Mouse (Mus musculus) kidney, embryonic 14.5 days (tissue): ENCODE data around the gene Hes3. TPM values are rescaled to one million over a fixed set of nuclear protein-coding genes. Genes with fewer than 3 reads are reported as not detected.

Source experiments
- ATAC-seq: fragments of 200-750 bp; cut with Nextera tagmentation; 2 replicates; pipeline ENCODE4 v1.8.0; 2017; ENCODE audit warnings: moderate number of reproducible peaks, mild to moderate bottlenecking, moderate TSS enrichment, moderate library complexity; ENCODE audit not compliant: low FRiP score, low TSS enrichment
- H3K27ac ChIP-seq: fragments of 300-500 bp; sonication (generic); 2 replicates; pipeline ENCODE4 v1.5.1; 2014; ENCODE audit warnings: low read depth, mild to moderate bottlenecking, low read length, moderate library complexity, mixed read lengths
- H3K27me3 ChIP-seq: fragments of 300-500 bp; sonication (generic); 2 replicates; pipeline ENCODE4 v1.6.1; 2014; ENCODE audit warnings: mild to moderate bottlenecking, low read length; ENCODE audit not compliant: control insufficient read depth, insufficient read depth
- H3K36me3 ChIP-seq: fragments of 300-500 bp; sonication (generic); 2 replicates; pipeline ENCODE4 v1.6.1; 2014; ENCODE audit warnings: low read length, mixed read lengths; ENCODE audit not compliant: control insufficient read depth, insufficient read depth
- H3K4me1 ChIP-seq: fragments of 300-500 bp; sonication (generic); 2 replicates; pipeline ENCODE4 v1.6.1; 2014; ENCODE audit warnings: low read length, mixed read lengths; ENCODE audit not compliant: control insufficient read depth, insufficient read depth
- H3K4me2 ChIP-seq: fragments of 300-500 bp; sonication (generic); replicated peaks from 2 replicates; pipeline ENCODE4 v1.6.1; 2014; ENCODE audit warnings: low read depth, mild to moderate bottlenecking, low read length
- H3K4me3 ChIP-seq: fragments of 300-500 bp; sonication (generic); 2 replicates; pipeline ENCODE4 v1.5.1; 2014; ENCODE audit warnings: mild to moderate bottlenecking, low read length
- H3K9ac ChIP-seq: fragments of 300-500 bp; sonication (generic); 2 replicates; pipeline ENCODE4 v1.6.1; 2014; ENCODE audit warnings: low read depth, mild to moderate bottlenecking, low read length, moderate library complexity
- H3K9me3 ChIP-seq: fragments of 300-500 bp; sonication (generic); 2 replicates; pipeline ENCODE4 v1.6.1; 2016; ENCODE audit warnings: low read length; ENCODE audit not compliant: control insufficient read depth
- WGBS: fragments of 180-500 bp; shearing (Covaris S2); extraction: QIAGEN DNeasy Blood & Tissue Kit; methylation state at CpG from one replicate; pipeline ENCODE4 v1.1.7; 2014; 5-methylcytosine and 5-hydroxymethylcytosine counted together
- polyA plus RNA-seq: library from polyadenylated mRNA; unstranded; fragments of >200 nt; fragmentation: Nextera tagmentation; extraction: Ambion mirVana; gene quantifications from 2 replicates; pipeline ENCODE4 v1.2.1, GENCODE M21; 2014

Gene Hes3
- polyA plus RNA-seq, 1 experiment from 2014 or later = not detected

DNA sequence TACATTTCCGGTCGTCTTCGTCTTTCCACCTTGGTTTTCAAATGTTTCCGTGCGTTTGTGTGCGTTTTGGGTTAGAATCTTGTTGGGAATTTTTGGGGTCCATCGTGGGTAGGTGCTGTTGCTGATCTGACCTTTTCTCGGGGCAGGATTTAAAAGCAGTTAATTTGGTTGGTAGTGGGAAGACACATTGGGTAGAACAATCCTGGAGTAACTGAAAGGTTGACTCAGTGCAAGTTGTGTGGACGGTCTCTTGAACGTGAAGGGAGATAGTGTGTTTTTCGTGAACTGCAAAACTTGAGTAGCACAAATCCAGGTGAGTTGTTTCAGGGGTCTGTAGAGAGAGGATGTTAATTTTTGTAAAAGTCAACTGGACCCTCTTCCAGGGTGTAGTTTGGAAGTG, 35.1 kb upstream of the Hes3 start:
- ATAC-seq = no peak
- H3K4me2 ChIP-seq = peak overlapping the region; percentile 43
- peaks cover 40% of the 10 kb centered on the region for H3K36me3 ChIP-seq
- H3K27me3 ChIP-seq = no peaks in the 10 kb centered on the region
- peak overlapping the region; percentile 72; the same call in 1 of the 2 replicates for H3K27ac ChIP-seq
- peak overlapping the region; percentile 98 for H3K4me3 ChIP-seq
- WGBS = 2% methylated on average over 11 of the region's 11 CpGs
- peak overlapping the region; percentile 97 for H3K9ac ChIP-seq
- H3K4me1 ChIP-seq = peaks cover 9% of the 10 kb centered on the region
- no peaks in the 10 kb centered on the region for H3K9me3 ChIP-seq

DNA sequence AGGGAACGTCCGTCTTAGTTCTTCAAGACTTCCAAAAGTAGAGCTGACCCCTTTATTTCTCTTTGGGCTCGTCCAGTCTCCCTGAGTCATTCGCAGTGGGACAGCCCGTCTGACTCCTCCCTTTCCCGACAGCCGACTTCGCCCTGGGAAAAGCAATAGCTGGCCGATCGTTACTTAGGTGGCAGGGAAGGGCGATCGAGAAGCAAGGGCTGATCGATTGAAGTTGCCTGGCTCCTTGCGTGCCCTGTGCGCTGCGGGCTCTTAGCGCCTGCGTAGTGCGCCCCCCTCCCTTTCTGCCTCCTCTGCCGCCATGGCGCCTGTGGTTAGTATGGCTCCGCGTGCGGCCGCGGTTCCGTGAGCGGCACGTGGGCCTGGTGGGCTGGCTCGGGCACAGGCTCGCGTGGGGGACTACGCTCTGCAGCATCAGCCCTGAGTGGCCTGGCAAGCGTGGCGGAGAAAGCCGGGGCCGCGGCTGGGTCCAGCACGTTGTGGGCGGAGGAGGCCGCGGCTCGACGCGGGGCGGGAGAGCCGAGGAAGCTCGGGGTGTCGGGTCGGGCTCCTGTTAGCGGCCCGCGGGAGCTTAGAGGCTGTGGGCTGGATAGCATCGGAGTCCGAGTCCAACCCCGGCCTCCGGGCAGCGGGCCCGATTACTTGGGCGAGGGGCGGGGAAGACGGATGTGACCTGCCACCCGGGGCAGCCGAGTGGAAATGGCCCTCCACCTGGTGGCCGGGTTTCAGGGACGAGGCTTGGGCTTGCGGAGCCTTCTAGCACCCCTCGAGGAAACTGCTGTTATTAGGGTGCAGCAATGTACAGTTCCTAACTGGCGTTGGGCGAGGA, 34.3 kb upstream of the Hes3 start, which contains the start of gene Rpl22:
Gene Rpl22, plus strand, starts transcription at position 169 of the 838 bp plus-strand sequence.
- Histone ChIP-seq H3K9ac (peak within 1 kb of the TSS; percentile 97), H3K4me3 (peak within 1 kb of the TSS; percentile 98), H3K27me3 (no peaks in the 10 kb centered on the region), H3K4me1 (peaks cover 9% of the 10 kb centered on the region), H3K27ac (peak within 1 kb of the TSS; percentile 72; the same call in 1 of the 2 replicates), H3K36me3 (peaks cover 33% of the 10 kb centered on the region), H3K4me2 (peak within 1 kb of the TSS; percentile 43), H3K9me3 (no peaks in the 10 kb centered on the region)
- under 1% methylated on average over 70 of the region's 70 CpGs for WGBS
- ATAC-seq = peak; percentile 97

DNA sequence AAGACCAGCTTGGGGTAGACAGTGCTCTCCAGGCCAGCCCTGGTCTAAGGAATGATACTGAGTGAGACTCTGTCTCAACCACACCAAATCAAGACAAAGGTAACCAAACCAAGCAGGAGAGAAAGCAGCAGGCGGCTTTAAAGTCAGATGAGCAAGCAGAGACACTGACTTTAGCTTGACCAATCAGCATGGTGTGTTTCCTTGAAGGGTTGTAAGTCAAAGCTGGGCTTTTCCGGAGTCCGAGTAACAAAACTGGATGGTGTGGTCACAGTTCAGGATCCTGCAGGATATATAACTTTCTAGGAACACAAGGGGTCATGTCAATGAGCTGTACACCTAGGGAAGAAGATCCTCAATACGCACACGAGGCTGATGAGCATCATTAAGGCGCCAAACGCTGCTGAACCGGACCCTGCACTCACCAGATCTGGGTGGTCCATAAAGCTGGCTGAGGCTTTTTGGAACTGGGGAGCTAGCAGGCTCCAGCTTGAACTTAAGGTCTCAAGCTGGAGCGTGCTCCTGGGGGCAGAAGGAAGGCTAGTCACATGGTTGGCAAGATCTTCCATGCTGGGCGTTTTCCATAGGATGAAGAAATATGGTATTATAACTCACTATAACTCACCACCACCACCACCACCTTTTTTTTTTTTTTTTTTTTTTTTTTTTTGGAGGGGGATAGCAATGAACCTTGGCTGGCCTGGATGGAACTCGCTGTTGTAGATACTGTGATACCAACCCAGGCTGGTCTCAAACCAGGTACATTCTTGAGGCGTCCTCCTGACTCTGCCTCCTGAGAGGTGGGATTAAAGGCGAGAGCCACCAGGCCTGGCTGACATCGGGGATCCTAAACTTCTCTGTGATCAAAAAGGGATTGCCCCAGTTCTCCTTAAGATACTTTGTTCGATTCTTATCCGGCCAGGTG, 33.4 kb upstream of the Hes3 start:
- Histone ChIP-seq H3K27ac (no peak overlapping the region), H3K4me1 (peaks cover 9% of the 10 kb centered on the region), H3K36me3 (peaks cover 24% of the 10 kb centered on the region), H3K4me3 (peak overlapping the region; percentile 98), H3K9ac (no peak overlapping the region), H3K4me2 (no peak overlapping the region; the same call in 1 of the 2 replicates), H3K9me3 (no peaks in the 10 kb centered on the region), H3K27me3 (no peaks in the 10 kb centered on the region)
- WGBS = 54% methylated on average over 16 of the region's 16 CpGs
- ATAC-seq = peak; percentile 8; the same call in 1 of the 2 replicates

DNA sequence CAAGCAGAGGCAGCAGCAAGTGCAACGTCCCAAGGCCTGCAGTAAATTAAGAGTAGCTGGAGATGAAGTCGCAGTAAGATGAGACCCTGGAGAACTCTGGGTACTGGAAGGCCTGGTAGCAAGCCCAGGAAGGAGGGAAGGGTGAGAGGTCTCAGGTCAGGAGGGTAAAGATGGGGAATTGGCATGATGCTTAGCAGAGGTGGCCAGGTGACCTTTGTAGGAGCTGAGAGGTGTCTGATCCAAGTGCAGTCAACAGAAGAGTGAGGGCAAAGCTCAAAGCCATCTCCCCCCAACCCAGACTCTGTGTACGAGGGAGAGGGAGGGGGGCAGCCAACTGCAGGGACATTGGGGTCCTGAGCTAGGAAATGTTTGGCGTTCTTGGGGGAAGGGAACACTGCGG, 30.0 kb upstream of the Hes3 start:
- peaks cover 12% of the 10 kb centered on the region; the same call in 1 of the 2 replicates for H3K27me3 ChIP-seq
- WGBS = 40% methylated on average over 5 of the region's 5 CpGs
- no peaks in the 10 kb centered on the region for H3K36me3 ChIP-seq
- H3K4me1 ChIP-seq = peaks cover 11% of the 10 kb centered on the region
- no peak for ATAC-seq
- H3K9me3 ChIP-seq = no peaks in the 10 kb centered on the region
- no peak overlapping the region for H3K4me3 ChIP-seq
- no peak overlapping the region for H3K27ac ChIP-seq
- H3K4me2 ChIP-seq = no peak overlapping the region
- no peak overlapping the region for H3K9ac ChIP-seq

DNA sequence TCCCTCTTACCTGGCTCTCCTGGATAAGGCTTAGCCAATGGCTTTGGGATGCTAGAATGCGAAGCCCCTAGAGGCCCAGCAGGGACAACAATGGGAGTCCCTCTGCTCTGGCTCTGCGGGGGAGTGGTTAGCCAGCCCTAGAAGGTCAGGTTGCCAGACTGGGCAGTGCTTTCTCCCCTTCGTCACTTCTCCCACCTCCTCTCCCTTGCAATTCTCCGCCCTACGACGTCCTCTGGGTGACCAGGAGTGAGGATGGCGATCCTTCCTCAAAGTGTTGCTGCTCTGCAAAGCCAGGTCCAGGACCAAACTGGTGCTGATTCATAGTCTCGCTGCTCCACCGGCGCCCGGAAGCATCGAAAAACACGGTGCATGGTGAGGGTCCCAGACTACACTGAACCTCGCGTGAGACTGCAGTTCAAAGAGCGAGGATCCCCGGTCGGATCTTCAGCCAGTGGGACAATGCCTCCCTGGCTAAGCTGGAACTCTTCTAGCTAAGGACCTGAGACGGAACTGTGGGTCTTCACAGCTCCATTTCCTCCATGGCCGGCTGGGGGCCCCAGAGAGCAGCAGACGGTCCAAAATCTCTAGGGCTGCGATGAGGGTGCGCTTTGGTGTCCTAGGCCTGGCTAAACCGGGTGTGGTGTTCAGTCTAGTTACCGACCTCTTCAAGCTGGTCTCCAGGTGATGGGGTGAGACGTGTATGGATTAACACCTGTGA, 27.2 kb upstream of the Hes3 start, which contains the start of gene Rnf207:
Gene Rnf207, minus strand, starts transcription at position 477 of the 718 bp plus-strand sequence.
- Histone ChIP-seq H3K9ac (peak within 1 kb of the TSS; percentile 48), H3K9me3 (no peaks in the 10 kb centered on the region), H3K4me2 (peak within 1 kb of the TSS; percentile 42), H3K27ac (no peak within 1 kb of the TSS), H3K4me1 (peaks cover 26% of the 10 kb centered on the region), H3K27me3 (peaks cover 39% of the 10 kb centered on the region), H3K36me3 (no peaks in the 10 kb centered on the region), H3K4me3 (peak within 1 kb of the TSS; percentile 22)
- 4% methylated on average over 26 of the region's 26 CpGs for WGBS
- peak; percentile 28; the same call in 1 of the 2 replicates for ATAC-seq

DNA sequence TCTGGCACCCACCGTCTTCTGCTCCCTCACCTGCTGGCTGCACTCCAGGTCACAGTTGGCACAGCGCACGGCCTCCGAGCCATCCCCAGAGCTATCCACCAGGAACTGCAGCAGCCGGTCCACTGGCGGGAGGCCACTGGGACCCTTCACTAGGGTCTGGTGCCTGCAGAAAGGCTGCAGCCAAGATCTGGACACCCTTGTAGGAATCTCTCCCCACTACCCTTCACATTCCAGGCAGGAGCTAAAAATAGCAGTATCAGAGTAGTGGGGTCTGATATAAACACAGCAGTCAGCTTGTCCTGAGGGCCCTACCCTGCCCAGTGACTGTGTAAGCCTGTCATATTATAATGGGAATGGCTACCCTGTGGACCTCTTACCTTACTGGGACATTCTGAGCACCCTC, 26.2 kb upstream of the Hes3 start:
- Histone ChIP-seq H3K4me2 (no peak overlapping the region), H3K4me3 (no peak overlapping the region), H3K36me3 (no peaks in the 10 kb centered on the region), H3K9me3 (no peaks in the 10 kb centered on the region), H3K4me1 (peaks cover 36% of the 10 kb centered on the region), H3K27ac (no peak overlapping the region), H3K9ac (no peak overlapping the region), H3K27me3 (peaks cover 50% of the 10 kb centered on the region)
- WGBS = 92% methylated on average over 6 of the region's 6 CpGs
- ATAC-seq = no peak

DNA sequence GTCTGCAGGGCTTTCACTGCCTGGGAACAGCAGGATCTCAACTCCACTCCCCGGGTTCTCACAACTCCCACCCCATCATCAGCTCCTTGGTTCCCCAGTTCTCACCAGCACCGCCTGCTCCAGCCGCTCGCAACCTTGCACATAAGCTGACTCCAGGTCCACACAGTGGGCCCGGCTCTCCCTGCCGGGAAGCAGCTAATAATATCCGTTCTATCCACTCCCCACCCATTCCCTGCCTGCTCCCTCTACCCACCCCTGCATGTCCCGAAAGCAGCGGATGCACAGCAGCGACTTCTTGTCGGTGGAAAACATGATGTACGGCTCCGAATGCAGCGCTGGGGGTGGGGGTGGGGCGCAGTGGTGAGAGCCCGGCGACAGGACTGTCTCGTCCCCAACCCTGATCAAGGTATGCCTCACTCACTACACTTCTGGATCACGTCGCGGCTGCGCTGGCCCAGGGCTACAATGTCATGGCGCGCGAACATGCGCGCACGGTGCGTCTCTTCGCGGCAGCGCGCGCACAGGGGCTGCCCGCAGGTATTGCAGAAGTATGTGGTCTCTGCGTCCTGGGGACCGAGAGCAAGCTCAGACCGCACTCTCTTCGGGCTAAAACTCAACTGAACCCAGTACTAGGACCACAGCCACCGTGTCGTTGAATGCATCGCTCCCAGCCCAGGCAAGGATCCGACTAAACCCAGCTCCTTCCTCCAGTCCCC, 24.2 kb upstream of the Hes3 start:
- 1% methylated on average over 43 of the region's 43 CpGs for WGBS
- Histone ChIP-seq H3K27ac (no peak overlapping the region), H3K36me3 (no peaks in the 10 kb centered on the region), H3K9me3 (no peaks in the 10 kb centered on the region), H3K4me3 (peak overlapping the region; percentile 38), H3K4me2 (peak overlapping the region; percentile 48), H3K27me3 (peaks cover 67% of the 10 kb centered on the region), H3K4me1 (peaks cover 42% of the 10 kb centered on the region), H3K9ac (peak overlapping the region; percentile 8; the same call in 1 of the 2 replicates)
- ATAC-seq = no peak

DNA sequence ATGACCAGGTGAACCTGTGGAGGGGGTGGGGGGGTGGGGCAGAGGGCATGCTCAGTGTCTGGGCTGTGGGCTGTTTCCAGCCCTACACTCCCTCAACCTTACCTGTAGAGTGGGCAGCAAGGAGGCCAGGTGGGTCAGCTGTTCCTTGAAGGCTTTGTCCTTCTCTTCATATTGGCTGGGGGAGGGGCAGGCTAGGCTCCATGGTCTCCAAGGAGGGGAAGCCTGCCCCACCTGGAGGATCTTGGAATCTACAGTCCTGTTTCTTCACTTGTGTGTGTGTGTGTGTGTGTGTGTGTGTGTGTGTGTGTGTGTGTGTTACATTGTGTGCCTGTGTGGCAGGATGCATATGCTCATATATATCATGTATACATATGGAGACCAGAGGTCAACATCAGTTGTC, 22.5 kb upstream of the Hes3 start:
- peak overlapping the region; percentile 74 for H3K4me2 ChIP-seq
- H3K27me3 ChIP-seq = peaks cover 67% of the 10 kb centered on the region
- ATAC-seq = no peak

More for the DNA sequence above, 22.5 kb upstream of the Hes3 start:
- H3K27ac ChIP-seq = no peak overlapping the region
- no peaks in the 10 kb centered on the region for H3K9me3 ChIP-seq
- no peak overlapping the region for H3K9ac ChIP-seq
- H3K4me1 ChIP-seq = peaks cover 41% of the 10 kb centered on the region
- peaks cover 2% of the 10 kb centered on the region; the same call in 1 of the 2 replicates for H3K36me3 ChIP-seq
- peak overlapping the region; percentile 36; the same call in 1 of the 2 replicates for H3K4me3 ChIP-seq
